Mouse (Mus musculus) forelimb bud, embryonic 11.5 days (tissue): ENCODE measurements around the gene Prss47.

ENCODE experiments used
- DNase-seq: peaks from one replicate; pipeline ENCODE4 v3.0.0-alpha.2; 2012; ENCODE audit warnings: low read depth, low spot score

The Prss47 gene

GRCm38 (mm10) chr13:65052660-65053059 is at the start of gene Prss47:
Gene Prss47, minus strand, starts transcription at chr13:65052760.
- no peak for DNase-seq

- DNase-seq: no peak
Observed at GRCm38 (mm10) chr13:65101232-65101631, 48.7 kb upstream of the Prss47 start.

- no peak for DNase-seq
Observed at GRCm38 (mm10) chr13:65100678-65101077, 48.1 kb upstream of the Prss47 start.

- no peak for DNase-seq
Observed at GRCm38 (mm10) chr13:65097018-65097417, 44.5 kb upstream of the Prss47 start.

GRCm38 (mm10) chr13:65095923-65096322 is 43.4 kb upstream of the Prss47 start:
- no peak for DNase-seq

GRCm38 (mm10) chr13:65069969-65070368 is 17.4 kb upstream of the Prss47 start:
- no peak for DNase-seq

GRCm38 (mm10) chr13:65035057-65035456 is 17.5 kb downstream of the Prss47 start:
- no peak for DNase-seq

- DNase-seq: no peak
Observed at GRCm38 (mm10) chr13:65032758-65033157, 19.8 kb downstream of the Prss47 start, which contains the start of gene Spata31d1c. Gene Spata31d1c, plus strand, starts transcription at chr13:65033058.

- DNase-seq: no peak
Observed at GRCm38 (mm10) chr13:65011052-65011738, 41.4 kb downstream of the Prss47 start.

- no peak for DNase-seq
Observed at GRCm38 (mm10) chr13:65007971-65008370, 44.6 kb downstream of the Prss47 start.

GRCm38 (mm10) chr13:65006760-65007159 is 45.8 kb downstream of the Prss47 start:
- DNase-seq: no peak

- no peak for DNase-seq
Observed at GRCm38 (mm10) chr13:65005414-65005813, 47.1 kb downstream of the Prss47 start.
